Mouse (Mus musculus): ENCODE data around the gene Cfap20. TPM values are rescaled to one million over a fixed set of nuclear protein-coding genes. Genes with fewer than 3 reads are reported as not detected.

The Cfap20 gene
- total RNA-seq (2021), result 10 to 100 TPM; 49.3 to 66.1 TPM

GRCm38 (mm10) chr8:95434686-95435439 lies at the start of gene Cfap20:
Gene Cfap20, minus strand, starts transcription at chr8:95434869.
- peak; percentile 99 for DNase-seq (ENCODE audit: low spot score in 2 of 2)
- intact Hi-C loops (cut with DNase I), result loop anchor here (2.0 to 5.0 kb wide), 2 partner anchors 88 to 188 kb away; no protein-coding TSS in a partner anchor

DNA sequence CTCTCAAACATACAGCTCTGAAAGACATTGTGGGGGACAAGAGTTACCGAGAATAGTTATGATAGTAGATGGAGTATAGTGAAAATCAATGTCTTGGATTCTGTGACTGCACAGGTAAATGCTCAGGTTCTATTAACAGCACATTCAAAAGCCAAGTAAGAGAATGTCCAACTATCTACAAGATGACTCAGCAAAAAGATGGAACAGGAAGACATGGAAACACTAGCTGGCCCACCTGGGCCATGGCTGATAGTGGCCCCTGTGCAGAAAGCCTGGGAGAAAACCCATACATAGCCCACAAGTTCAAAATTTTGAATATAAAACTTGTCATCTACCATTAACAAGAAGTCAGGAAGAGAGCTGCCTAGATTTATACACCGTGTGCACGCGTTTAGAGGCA lies 35.3 kb upstream of the Cfap20 start:
- intact Hi-C loops (cut with DNase I), result no loop called here
- no peak for DNase-seq (ENCODE audit: low spot score in 2 of 2)

DNA sequence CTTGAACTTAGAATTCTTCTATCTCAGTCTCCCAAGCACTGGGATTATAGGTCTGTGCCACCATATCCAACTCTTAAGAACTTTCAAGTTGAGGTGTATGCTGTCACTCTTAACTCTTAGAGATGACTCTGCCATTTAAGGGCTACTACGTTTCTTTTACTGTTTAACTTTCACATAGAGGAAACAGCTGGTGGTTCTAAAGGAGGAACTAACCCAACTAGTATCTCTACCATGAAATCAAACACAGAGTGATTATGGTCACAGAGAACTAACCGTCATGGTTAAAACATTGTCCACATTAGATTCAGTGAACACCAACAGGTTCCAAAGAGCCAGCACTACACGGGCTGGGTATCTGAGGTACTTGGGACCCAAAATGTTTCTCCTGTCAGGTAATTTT lies 34.3 kb upstream of the Cfap20 start:
- no peak for DNase-seq (ENCODE audit: low spot score in 2 of 2)
- intact Hi-C loops (cut with DNase I), result no loop called here

DNA sequence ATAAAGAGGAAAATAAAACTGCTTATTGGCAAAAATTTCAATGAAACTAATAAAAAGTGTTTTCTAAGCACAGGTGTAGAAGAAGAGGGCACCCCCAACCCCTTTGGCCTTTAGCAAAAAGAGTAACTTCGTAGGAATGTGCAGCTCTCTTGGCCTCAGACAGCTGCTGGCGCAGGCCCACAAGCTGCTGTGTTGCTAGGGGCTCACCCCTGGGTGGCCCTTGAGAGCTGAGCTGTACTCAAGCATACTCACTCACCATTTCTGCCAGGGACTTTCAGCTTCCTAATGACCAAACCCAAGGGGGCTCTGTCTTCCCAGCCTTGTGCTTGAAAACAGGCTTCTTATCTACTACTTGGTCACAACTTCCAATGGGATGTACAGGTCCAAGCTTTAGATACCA lies 31.9 kb upstream of the Cfap20 start:
- intact Hi-C loops (cut with DNase I), result no loop called here
- DNase-seq (ENCODE audit: low spot score in 2 of 2), result no peak

GRCm38 (mm10) chr8:95452518-95452917 lies 17.8 kb upstream of the Cfap20 start:
- DNase-seq (ENCODE audit: low spot score in 2 of 2), result no peak
- intact Hi-C loops (cut with DNase I), result no loop called here

DNA sequence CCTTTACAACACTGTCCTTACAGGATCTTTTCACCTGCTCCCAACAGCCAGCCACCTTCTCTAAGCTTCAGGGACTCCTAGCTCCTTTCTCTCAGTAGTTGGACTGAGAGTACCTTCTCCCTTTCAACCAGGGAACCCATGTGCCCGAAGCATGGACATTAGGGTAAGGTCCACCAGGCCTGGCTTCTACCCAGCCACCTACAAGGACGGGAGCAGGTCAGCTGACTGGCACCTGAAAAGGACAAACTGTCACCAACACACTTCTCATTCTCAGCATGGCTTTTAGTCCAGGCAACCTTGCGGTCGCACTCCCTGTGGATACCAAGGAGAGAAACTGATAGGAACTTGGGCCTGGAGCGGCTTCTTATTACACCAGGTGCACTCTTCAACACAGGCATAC lies 15.6 kb upstream of the Cfap20 start:
- DNase-seq (ENCODE audit: low spot score in 2 of 2), result no peak
- intact Hi-C loops (cut with DNase I), result no loop called here

DNA sequence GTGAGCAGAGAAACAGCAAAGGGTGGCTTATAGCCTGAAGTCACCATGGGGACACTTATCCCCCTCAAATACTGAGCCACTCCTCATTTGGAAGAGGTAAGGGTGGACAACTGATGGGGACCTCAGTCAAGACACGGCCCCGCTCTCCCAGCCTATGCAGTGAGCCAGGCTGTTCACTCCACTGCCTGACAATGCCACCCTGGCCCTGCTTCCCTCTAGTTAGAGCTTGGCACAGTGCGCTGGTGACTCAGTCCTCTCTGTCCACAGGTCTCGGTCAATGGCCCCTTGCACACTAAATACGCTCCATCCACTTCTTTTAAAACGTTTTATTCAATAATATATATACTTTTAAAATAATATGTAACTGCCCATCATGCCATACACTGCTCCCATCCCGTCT lies 13.0 kb upstream of the Cfap20 start:
- no peak for DNase-seq (ENCODE audit: low spot score in 2 of 2)
- intact Hi-C loops (cut with DNase I), result no loop called here

GRCm38 (mm10) chr8:95445042-95445441 lies 10.4 kb upstream of the Cfap20 start:
- intact Hi-C loops (cut with DNase I), result no loop called here
- DNase-seq (ENCODE audit: low spot score in 2 of 2), result no peak

DNA sequence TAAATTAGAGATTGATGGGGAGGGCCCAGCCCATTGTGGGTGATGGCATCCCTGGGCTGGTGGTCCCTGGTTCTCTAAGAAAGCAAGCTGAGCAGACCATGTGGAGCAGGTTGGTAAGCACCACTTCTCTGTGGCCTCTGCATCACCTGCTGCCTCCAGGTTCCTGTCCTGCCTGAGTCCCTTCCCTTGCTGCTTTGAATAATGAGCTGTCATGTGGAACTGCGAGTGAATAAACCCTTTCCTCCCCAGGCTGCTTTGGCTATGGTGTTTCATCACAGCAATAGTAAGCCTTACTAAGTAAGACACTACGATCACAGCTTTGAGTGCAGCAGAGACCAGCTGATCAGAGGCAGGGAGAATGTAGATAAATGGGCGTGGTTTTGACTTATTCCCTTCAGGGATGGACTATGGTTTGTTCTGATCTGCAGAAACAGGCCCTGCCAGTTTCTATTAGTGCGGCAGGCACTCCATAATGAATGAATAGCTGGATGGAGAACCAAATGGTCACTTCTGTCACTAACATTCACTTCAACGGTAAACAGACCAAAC lies 6.9 kb upstream of the Cfap20 start:
- intact Hi-C loops (cut with DNase I), result no loop called here
- DNase-seq (ENCODE audit: low spot score in 2 of 2), result no peak

DNA sequence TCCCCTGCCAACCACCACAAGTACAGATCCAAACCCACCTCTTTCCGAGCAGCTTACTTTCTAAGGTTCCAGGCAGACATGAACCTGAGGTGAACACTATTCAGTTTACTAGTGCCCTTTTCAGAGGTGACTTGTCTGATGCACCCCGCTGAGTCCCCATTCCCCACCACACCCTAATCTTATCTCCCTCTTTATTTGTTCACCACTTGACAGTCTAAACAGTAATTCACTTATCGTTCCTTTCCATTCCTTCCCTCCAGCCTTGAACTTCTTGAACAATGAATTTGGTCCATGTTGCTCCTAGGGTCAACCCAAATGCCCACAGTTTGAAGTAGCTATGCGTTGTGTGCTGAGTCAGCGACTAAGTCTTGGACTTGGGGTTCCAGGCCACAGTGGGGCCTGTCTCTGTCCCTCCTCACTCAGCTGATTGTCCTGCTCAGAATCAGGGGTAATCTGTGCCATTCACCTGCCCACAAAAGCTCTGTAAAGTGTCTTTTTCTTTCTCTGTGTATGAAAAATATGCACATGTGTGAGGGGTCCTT lies 5.6 kb upstream of the Cfap20 start:
- no peak for DNase-seq (ENCODE audit: low spot score in 2 of 2)
- intact Hi-C loops (cut with DNase I), result no loop called here

DNA sequence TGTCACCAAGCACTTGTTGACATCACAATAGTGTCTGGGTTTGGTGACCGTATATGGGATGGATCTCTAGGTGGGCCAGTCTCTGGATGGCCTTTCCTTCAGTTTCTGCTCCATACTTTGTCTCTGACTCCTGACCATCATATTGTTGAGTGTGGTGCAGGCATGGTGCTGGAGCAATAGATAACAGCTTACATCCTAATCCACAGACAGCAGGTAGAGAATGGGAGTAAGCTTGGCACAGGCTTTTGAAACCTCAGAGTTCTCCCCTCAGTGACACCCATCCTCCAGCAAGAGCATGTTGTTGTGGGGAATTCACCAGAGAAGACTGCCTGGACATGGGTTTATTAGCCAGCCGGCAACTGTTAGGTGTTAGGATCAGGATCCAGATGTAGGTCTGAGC lies 4.8 kb upstream of the Cfap20 start:
- DNase-seq (ENCODE audit: low spot score in 2 of 2), result no peak
- intact Hi-C loops (cut with DNase I), result no loop called here

- intact Hi-C loops (cut with DNase I), result no loop called here
- DNase-seq (ENCODE audit: low spot score in 2 of 2), result no peak
Measured at GRCm38 (mm10) chr8:95437341-95437992, 2.8 kb upstream of the Cfap20 start.

- DNase-seq (ENCODE audit: low spot score in 2 of 2), result no peak
- intact Hi-C loops (cut with DNase I), result loop anchor here (2.0 kb wide), 1 partner anchor 89 kb away; no protein-coding TSS in a partner anchor
Measured at GRCm38 (mm10) chr8:95435930-95436329, 1.3 kb upstream of the Cfap20 start.

GRCm38 (mm10) chr8:95435471-95435870 lies 802 bp upstream of the Cfap20 start:
- intact Hi-C loops (cut with DNase I), result loop anchor here (2.0 kb wide), 1 partner anchor 89 kb away; no protein-coding TSS in a partner anchor
- no peak for DNase-seq (ENCODE audit: low spot score in 2 of 2)

DNA sequence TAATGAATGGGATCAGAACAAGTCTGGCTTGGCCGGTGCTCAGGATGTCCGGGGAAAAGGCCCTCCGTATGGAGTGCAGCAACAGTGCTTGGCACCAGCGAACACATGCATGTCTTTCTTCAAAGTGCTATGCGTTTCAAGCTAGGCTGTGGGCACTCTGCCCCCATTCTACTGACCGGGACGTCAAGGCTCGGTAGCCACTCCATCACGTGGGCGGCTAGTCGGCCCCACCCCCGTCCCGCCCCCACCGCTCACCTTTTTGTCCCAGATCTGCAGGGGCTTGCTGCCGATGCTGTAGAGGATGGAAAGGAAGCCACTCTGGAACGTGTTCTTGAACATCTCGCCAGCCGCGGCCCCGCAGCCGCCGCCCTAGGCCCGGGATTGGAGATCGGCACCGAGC lies 436 bp downstream of the Cfap20 start:
- peak in 1 of 2 experiments; percentile 45 for DNase-seq (ENCODE audit: low spot score in 2 of 2)
- intact Hi-C loops (cut with DNase I), result loop anchor here (2.0 to 5.0 kb wide), 2 partner anchors 87 to 187 kb away; no protein-coding TSS in a partner anchor

DNA sequence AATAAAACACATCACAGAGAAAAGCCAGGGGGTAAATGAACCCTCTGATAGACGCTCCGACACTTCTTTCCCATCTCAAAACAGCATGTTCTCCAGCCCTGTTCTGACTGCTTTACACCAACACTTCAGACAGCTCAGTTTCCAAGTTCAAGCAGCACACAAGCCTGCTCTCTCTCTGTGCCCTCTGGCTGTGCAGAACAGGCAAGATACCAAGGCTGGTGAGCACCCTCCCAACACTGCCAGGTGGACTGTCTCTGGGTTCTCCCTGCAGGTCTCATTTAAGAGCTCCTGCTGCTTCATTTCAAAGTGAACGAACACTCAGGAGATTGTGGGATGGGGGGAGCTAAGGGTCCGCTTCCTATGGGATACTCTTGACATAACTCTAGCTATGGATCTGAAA lies 1.5 kb downstream of the Cfap20 start:
- intact Hi-C loops (cut with DNase I), result loop anchor here (5.0 kb wide), 1 partner anchor 186 kb away; no protein-coding TSS in a partner anchor
- DNase-seq (ENCODE audit: low spot score in 2 of 2), result no peak

GRCm38 (mm10) chr8:95432471-95432870 lies 2.2 kb downstream of the Cfap20 start:
- no peak for DNase-seq (ENCODE audit: low spot score in 2 of 2)
- intact Hi-C loops (cut with DNase I), result loop anchor here (5.0 kb wide), 1 partner anchor 185 kb away; no protein-coding TSS in a partner anchor

DNA sequence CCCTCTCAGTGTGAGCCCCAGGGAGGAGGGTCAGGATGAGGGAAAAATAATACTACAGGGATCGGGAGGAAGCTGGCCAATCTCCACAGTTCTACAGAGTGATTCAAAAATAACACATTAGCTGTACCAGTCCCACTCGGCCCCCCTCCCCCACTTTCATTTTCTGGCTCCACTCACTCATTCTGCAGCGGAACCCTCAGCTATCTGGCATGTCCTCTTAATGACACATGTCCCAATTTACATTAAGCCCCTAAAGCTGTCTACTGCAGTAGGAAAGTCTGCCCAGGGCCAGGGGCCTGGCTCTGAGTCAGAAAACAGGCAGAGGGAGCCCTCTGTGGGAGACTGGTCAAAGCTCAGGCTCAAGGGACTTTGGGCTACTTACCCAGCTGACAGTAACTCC lies 4.7 kb downstream of the Cfap20 start:
- intact Hi-C loops (cut with DNase I), result loop anchor here (5.0 kb wide), 1 partner anchor 183 kb away; no protein-coding TSS in a partner anchor
- DNase-seq (ENCODE audit: low spot score in 2 of 2), result no peak

GRCm38 (mm10) chr8:95427594-95428535 lies 6.8 kb downstream of the Cfap20 start:
- intact Hi-C loops (cut with DNase I), result no loop called here

More at GRCm38 (mm10) chr8:95427594-95428535, 6.8 kb downstream of the Cfap20 start:
- DNase-seq (ENCODE audit: low spot score in 2 of 2), result peak; percentile 42

All from left cerebral cortex, postnatal 36 days (tissue).